Mouse (Mus musculus): ENCODE data around the gene Tppp. TPM values are rescaled to one million over a fixed set of nuclear protein-coding genes. Genes with fewer than 3 reads are reported as not detected.
"Not testable (repeated sequence)": the region's sequence is repeated elsewhere in the genome, so short reads cannot be mapped to it uniquely, and the experiment has no call there.

Tppp gene
- total RNA-seq (2017), result not detected in 2 replicates

DNA sequence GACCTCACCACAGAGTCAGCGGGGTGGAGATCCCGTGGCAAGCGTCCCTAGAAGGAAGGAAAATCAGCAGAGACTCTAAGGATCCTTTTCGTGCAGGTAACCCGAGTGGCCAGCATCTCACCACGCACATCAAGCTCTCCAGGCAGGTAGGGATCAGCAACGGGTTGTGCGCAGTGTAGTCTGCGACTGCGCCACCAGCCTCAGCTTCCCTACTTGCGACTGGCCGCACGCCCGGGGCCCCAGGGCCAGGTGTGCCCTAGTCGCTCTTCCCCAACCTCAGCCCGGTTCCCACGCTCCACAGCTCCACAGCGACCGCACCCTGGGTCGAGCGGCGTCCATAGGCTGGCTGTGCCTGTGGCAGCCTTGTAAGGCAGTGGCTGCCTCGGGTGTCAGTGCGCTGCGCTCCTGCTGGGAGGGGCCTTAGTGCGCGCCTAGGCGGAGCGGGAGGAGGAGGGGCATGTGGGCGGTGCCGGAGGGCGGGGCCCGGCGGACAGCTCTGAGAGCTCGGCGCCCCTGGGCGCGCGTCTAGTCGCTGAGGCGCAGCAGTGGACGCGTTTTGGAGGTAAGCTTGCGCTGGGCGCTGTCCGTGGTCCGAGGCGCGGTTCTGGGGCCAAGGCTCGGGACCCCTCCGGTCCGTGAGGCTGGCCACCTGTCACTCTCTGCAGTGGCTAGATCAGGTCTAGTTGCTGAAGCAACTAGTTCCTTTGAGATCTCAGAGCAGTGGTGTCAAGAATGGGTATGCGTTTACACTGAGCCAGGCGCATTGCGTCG lies at the start of gene Tppp:
TSS of gene Tppp (plus strand) at position 460 of the 771 bp plus-strand sequence.
- ATAC-seq (replicated peaks; ENCODE audit: low read depth, poor library complexity, severe bottlenecking), result peak; percentile 95

DNA sequence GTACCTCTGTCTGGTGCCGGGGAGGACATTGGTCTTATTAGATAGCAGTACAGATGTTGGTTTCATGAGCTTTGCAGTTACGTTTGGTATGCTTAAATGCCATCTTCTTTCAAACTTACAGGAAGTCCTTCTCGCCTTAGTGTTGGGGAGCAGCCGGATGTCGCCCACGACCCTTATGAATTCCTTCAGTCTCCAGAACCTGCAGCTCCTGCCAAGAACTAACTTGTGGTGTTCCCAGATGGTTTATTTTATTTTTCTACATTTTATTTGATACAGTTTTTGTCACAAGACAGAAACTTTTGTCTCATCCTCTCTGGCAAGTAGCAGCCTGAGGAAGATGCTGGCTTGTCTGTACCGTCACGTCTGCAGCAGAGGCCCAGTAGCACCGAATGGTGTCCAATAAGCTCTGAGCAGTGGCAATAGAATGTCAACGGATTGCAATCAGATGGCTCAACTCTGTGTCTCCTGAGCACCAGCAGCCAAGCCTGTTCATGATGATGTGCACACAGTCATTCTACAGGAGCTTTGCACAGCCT lies 49.0 kb upstream of the Tppp start:
- no peak for ATAC-seq (replicated peaks; ENCODE audit: low read depth, poor library complexity, severe bottlenecking)

DNA sequence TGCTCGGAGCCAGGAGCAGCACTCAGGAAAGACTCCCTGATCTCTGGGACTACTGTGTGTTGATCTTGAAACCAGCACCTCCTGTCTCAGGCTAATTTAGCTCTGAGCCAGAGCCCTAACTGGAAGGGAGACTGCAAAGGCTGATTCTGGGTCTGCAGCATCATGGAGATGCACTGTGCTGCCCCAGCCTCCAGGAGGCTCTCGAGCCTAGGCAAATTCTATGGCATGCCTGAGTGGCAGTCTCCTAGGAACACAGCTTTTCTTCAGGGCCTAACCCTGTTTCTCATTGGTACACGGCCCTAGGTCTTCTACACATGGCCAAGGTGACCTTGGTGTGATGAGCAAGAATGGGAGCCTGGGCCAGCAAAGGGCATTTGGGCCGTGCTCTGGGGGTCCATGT lies 48.0 kb upstream of the Tppp start:
- no peak for ATAC-seq (replicated peaks; ENCODE audit: low read depth, poor library complexity, severe bottlenecking)

DNA sequence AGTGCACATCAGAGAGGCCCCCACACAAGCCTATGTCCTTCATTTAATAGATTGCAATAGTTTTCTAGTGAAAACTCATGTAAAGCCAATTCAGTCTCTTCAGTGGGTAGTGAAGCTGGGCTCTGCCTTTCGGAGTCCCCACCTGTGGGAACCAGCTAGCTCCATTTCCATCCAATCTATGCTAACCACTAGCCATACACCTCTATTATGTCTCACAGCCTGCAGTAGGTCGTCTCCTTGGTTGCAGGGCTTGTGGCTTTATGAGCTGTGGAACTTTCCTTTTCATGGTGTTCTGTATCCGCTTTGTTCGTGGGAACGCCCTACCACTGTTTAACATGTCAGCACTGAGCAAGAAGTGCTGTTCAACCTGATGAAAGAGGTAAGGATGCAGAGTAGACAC lies 45.7 kb upstream of the Tppp start, which contains the start of gene Zdhhc11:
TSS of gene Zdhhc11 (plus strand) at position 301 of the 400 bp plus-strand sequence.
- no peak for ATAC-seq (replicated peaks; ENCODE audit: low read depth, poor library complexity, severe bottlenecking)

DNA sequence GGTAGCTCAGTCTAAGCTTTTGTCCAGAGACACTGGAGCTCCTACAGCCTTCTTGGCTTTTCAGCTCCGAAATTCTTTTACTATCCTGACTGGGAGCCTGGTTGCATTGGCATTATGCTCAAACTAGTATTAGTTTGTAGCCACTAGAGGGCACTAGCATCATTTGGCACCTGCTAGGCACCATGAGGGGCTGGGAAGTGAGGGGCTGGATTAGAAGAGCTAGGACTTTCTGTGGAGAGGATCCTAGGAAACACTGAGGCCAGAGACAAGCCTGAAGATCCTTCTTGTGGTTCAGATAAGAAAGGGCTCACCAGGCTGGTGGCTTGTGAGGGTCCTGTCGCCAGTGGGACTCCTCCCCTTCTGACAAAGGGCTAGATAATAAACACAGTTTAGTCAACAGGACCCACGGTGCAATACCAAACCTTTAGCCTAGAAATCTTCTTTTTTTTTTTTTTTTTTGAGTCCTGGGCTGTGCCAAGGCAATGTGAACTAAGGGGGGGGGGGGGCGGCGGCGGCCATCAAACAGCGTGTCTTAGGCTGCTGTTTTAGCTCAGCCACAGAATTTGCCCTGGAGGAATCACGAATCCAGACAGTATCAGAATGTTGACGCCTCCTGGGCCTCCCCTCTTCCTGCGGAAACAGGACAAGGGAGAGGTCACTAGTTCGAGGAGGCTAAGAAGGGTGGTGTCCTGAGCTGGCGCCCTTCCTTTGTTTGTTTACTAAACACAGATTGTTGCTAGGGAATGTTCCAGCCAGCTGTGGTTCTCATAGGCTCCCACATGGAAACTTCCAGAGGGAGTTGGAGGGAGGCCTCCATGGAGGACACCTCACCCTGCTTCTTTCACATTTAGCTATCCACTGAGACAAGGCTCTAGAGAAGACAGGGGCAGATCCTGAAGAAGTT lies 38.4 kb upstream of the Tppp start:
- peak; percentile 91 for ATAC-seq (replicated peaks; ENCODE audit: low read depth, poor library complexity, severe bottlenecking)

DNA sequence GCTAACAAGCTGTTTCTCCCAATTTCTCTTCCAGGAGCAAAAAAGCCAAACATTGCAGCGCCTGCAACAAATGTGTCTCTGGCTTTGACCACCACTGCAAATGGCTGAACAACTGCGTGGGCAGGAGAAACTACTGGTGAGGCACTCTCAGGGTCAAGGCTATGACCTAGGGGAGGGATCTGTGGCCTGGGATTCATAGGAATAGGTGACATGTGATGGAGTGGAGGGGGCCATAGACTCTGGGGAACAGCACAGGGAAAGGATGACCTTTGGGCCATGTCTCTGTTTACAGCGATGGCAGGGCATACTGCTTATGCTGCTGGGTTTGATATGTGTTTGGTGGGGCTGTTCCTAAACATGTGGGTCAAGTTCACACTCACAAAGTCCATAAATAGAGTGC lies 34.7 kb upstream of the Tppp start:
- no peak for ATAC-seq (replicated peaks; ENCODE audit: low read depth, poor library complexity, severe bottlenecking)

DNA sequence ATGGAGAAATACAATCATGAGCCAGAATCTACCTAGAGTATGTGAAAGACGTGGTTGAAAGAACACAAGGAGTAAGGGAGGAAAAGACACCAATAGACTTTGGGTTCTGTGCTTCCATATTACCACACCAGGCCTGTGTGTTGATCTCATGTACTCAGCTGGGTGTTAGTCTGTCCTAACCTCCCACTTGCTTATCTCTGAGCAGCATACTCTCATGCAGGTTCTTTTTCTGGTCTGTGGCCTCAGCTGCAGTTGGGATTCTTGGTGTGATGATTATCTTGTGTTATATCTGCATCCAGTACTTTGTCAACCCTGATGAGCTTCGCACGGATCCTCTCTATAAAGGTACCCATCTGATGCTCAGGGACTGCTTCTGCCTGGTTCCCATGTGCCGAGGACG lies 32.3 kb upstream of the Tppp start:
- no peak for ATAC-seq (replicated peaks; ENCODE audit: low read depth, poor library complexity, severe bottlenecking)

DNA sequence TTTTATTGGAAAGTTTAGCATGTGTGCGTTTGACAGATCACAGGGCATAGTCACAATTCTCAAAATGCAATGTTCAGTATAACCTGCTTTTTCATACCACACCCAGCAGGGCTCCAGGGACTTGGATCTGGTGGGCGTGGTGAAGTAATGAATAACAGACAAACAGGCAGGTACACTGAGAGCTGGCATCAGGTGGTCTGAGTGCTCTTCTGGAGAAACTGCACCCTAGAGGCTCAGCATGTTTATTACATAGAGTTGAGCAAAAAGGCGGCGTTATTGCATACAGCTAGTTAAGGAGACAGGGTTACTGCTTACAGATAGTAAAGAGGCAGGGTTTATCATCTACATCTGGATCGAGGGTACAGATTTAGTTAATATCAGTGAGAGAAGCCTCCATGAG lies 18.9 kb upstream of the Tppp start:
- peak; percentile 43; the same call in 1 of the 2 replicates for ATAC-seq (replicated peaks; ENCODE audit: low read depth, poor library complexity, severe bottlenecking)

DNA sequence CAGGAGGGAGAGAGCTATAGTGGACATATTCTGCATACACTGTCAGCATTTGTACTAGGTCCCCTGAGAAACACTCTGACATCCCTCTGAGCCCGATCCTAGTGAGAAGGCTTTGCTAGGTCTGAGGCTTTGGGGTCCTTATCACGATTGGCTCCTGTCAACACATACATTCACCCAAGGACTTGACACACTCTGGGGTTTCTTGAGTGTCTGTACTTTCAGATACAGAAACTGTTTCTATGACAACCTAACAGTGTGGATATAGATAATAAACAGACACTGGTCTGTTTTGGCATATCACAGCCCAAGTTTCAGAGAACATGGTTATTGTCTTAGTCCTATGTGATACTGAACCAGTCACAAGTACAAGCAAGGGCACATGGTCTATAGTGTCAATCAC lies 18.4 kb upstream of the Tppp start:
- ATAC-seq (replicated peaks; ENCODE audit: low read depth, poor library complexity, severe bottlenecking), result peak; percentile 93

DNA sequence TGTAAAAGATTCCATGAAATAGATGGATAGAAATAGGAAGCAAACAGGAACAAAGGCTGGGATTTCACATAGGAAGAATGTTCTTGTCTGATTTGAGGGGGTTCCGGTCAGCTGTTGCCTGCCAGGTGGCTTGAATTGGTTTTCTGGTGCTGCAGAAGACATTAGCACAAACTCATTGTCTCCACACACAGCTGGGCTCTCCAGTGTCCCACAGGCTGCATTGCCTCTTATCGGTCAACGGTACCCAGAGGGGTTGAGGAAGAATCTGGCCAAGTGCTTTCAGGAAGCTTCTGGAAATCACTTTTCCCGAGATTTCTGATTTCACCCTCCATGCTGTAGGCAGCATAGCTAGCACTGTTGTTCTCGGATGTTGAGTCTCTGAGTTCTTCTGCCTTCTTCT lies 17.9 kb upstream of the Tppp start:
- ATAC-seq (replicated peaks; ENCODE audit: low read depth, poor library complexity, severe bottlenecking), result no peak

DNA sequence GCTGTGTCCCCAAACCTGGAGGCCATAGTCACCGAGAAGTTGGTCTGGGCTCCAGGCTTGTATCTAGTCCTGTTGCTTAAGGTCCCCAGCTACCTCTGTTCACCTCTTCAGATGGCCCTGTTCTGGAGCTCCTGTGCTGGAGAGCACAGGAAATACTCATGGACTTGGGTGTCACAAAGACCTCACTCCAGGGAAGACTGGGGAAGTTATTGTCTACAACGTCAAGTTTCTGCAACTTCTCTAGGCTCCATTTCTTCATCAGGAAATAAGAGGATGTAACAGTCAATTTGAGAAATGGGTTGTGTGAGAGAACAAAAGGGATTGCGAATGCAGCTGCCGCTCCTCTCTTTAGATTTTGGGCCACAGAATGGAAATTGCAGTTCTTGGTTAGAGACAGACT lies 12.8 kb upstream of the Tppp start:
- no peak for ATAC-seq (replicated peaks; ENCODE audit: low read depth, poor library complexity, severe bottlenecking)

DNA sequence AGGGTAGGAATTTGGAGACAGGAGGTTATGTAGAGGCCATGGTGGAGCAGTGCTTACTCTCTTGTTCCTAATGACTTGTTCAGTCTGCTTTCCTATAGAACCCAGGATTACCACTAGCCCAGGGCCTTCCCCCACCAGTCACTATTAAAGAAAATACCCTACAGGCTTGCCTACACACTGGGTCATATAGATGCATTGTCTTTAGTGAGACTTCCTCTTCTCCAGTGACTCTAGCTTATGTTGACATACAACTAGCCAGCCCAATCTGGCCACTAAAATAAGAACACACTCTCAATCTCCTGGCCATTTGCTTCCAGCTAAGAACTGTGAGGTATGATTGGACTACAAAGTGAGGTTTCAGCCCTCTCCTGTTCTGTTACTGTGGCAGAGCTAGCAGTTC lies 8.7 kb upstream of the Tppp start:
- ATAC-seq (replicated peaks; ENCODE audit: low read depth, poor library complexity, severe bottlenecking), result no peak

DNA sequence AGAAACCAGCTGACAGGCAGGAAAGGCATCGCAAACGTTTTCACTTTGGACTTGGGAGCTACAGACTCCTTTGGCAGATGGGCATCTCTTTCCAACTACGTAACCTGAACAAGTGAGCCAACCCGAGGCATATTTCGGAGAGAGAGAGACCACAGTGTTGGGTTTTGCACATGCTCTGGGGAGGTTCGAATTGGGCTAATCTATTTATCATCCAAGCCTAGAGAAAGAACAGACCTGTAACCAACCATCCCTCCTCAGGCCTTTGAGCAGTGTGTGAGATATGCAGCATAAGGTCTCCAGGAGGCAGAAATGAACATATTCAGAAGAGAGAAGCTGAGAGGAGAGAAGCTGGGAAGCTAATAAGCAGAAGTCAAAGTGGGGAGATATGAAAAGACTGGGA lies 8.2 kb upstream of the Tppp start:
- ATAC-seq (replicated peaks; ENCODE audit: low read depth, poor library complexity, severe bottlenecking), result no peak

DNA sequence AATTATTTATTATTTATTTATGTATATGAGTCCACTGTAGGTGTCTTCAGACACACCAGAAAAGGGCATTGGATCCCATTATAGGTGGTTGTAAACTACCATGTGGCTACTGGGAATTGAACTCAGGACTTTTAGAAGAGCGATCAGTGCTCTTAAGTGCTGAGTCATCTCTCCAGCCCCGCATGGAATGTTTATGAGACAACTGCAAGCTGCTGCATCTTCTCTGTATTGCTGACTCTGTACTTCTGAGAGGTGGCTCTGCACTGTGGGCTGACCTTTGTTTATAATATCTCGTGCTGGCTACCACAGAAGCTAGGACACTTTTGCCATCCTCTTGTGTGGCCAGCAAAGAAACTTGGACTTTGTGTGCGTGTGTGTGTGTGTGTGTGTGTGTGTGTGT lies 7.7 kb upstream of the Tppp start:
- no peak for ATAC-seq (replicated peaks; ENCODE audit: low read depth, poor library complexity, severe bottlenecking)

DNA sequence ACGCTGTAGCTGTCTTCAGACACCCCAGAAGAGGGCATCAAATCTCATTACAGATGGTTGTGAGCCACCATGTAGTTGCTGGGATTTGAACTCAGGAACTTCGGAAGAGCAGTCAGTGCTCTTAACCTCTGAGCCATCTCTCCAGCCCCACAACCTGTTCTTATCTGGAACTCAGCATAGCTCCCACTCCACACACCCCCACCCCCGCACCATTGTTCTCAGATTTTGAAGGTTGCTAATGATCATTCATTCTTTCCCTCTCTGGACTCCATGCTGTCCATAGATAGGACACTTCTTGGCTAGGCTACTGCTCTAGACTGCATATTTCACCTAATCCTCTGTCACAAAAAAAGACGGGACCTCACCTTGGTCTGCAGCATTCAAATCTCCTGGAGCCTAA lies 2.3 kb upstream of the Tppp start:
- not testable (repeated sequence) for ATAC-seq (replicated peaks; ENCODE audit: low read depth, poor library complexity, severe bottlenecking)

DNA sequence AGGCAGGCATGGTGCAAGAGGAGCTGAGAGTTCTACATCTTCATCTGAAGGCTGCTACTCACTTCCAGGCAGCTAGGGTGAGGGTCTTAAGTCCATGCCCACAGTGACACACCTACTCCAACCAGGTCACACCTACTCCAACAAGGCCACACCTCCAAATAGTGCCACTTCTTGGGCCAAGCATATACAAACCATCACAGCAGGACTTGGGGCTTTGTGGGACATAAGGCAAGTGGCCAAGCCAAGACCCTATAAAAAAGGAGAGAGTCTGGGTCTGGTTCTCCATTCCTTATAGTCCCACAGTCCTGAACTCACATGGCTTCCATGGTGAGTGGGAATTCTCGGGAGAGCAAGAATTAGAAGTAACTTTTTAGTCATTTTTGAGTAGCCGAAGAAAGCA lies 991 bp upstream of the Tppp start:
- ATAC-seq (replicated peaks; ENCODE audit: low read depth, poor library complexity, severe bottlenecking), result not testable (repeated sequence)

DNA sequence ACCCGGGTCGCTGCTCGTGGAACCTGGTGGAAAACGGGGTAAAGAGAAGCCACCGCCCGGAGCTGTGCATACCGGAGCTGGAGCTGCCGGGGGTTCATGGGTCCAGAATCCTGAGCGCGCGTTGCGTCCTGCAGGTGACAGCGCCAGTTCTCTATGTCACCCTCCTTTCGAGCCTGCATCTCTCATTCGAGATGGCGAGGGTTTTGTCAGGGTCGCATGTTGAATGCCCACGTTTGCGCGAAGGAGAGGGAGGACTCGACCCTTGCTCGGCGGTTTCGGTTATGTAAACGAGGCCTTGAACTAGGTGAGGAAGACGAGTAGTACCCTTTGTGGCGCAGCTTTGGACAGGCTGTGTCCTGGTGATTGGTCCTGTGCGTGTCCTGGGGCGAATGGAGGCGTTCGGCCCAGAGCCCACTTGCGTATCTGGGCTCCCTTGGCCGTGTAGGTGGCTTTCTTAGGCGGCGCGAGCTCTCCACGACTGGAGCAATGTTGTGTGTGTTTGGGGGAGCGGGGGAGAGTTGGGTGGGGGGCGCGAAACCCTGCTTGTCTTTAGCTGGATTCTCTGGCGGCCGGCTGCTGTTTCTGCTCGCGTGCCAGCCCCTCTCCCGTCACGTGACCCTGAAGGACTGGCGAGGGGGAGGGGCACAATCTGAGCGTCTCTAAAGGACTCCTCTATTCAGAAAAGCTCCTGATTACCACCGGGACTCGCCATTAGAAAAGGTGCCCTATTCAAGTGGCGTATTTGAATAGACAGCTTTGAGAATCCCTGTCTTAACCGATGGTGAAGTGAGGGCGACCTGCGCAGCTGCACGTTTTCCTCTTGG lies 796 bp downstream of the Tppp start:
- ATAC-seq (replicated peaks; ENCODE audit: low read depth, poor library complexity, severe bottlenecking), result peak; percentile 12; the same call in 1 of the 2 replicates

DNA sequence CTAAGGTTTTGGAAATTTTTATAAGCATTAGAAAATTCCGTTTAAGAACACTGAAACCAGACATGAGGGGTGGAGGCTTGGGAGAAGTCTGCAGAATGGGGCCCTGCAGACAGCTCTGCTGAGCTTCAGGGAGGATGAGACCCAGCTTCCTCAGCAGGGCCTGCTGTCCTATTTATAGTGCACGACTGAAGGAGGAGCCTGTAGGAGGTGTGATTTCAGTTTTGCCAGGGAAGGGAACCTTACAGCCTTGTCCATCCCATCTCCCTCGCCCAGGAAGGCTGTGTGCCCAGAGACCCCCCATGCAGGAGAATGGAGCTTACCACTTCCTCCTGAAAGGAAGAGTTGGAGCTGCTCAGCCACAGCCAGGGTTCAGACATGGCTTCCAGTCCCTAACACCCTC lies 1.5 kb downstream of the Tppp start:
- no peak for ATAC-seq (replicated peaks; ENCODE audit: low read depth, poor library complexity, severe bottlenecking)

DNA sequence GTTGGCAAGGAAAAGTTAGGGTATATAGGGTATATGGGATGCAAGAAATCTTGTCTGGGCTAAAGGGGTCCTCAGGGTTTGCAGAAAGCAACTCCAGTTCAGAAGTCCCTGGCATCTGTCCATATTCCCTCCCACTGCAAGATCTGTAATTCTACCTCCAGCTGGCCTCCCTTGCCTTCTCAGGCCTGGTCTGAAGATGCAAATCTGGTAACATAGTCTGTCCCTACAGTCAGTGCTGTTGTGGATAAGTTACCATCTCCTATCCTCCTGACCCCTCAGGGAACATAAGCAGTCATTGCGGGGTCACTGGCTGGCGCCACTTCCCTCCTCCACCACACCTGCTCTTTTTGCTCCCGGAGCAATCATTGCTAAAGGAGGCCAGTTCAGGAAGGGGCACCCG lies 6.7 kb downstream of the Tppp start:
- ATAC-seq (replicated peaks; ENCODE audit: low read depth, poor library complexity, severe bottlenecking), result no peak

DNA sequence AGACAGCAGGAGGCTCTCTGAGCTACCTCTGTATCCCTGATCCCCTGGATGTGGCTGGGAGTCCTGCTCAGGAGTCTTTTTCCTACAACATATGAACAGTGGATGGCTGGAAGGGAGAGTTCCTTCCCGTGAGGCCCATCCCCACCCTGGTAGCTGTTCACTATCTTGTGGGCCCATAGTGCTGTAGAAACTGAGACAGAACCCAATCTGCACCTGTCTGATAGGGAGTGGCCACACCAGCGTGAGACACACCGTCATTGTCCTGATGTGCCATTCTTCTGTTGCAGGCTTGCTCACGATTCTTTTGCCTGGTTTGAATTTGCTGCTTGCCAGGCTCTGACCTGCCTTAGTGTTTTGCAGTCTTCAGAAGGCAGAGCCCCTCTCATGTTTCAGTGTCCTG lies 8.2 kb downstream of the Tppp start:
- no peak for ATAC-seq (replicated peaks; ENCODE audit: low read depth, poor library complexity, severe bottlenecking)

Data from common myeloid progenitor, adult 5-6 weeks (primary cell).